1 mouse cellular context compared by ENCODE assay signal in genomic region chr6:87542027-87542426, GRCm38 (mm10).
TF ChIP-seq lines count a peak whose summit lies in the region.

No protein-coding gene starts in this region.

TF ChIP-seq in MEL, 35 proteins besides CTCF, POLR2A, EP300 and RAD21 (continued from another document):
- TF ChIP-seq ELF1 (IDR thresholded peaks at IDR 0.05; ENCODE audit: low read depth, low read length) (peak; percentile 73), MYB (IDR thresholded peaks at IDR 0.05; ENCODE audit: low read depth, low read length) (peak; percentile 69)
